Mouse (Mus musculus): ENCODE results near the gene Gpsm1. TPM values are rescaled to one million over a fixed set of nuclear protein-coding genes. Genes with fewer than 3 reads are reported as not detected.

Gene Gpsm1
- polyA plus RNA-seq, 1 experiment from 2014 or later, result 46.9 TPM

DNA sequence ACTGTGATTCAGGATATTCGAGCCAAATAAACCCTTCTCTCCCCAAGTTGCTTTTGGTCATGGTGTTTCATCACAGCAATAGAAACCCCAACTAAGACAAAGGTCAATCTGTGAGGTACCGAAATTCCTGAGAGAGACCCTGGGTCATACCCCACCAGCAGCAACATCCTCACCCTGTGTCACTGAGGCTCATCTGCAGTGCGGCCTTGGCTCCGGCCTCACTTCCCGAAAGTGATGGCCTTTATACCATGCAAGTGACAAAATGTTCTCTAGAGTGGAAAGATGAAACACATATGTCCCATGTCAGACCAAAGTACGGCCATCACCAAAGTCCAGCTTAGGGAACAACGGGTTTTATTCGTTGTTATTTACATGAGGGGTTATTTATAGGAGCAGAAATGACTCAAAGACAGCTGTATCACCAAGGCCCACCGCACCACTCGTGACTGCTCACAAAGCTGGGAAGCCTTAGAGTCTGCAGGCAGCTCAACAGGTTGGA lies 13.3 kb upstream of the Gpsm1 start:
- no peak for DNase-seq (ENCODE audit: low spot score)
- H3K9me3 ChIP-seq (ENCODE audit: control insufficient read depth, low read length), result no peaks in the 10 kb centered on the region
- H3K27me3 ChIP-seq (ENCODE audit: control insufficient read depth, insufficient read depth, low read length), result no peaks in the 10 kb centered on the region
- 89% methylated on average over 10 of the region's 10 CpGs for WGBS
- no peaks in the 10 kb centered on the region for H3K36me3 ChIP-seq (ENCODE audit: control insufficient read depth, insufficient read depth, low read length)
- peaks cover 13% of the 10 kb centered on the region for H3K4me1 ChIP-seq (replicated peaks; ENCODE audit: control insufficient read depth, insufficient read depth, low read length)
- no peak for ATAC-seq (ENCODE audit: low FRiP score)
- H3K27ac ChIP-seq (ENCODE audit: low read depth, low read length), result no peak overlapping the region
- no peak overlapping the region for H3K9ac ChIP-seq (ENCODE audit: low read depth, low read length)
- H3K4me2 ChIP-seq (replicated peaks; ENCODE audit: low read depth, low read length), result no peak overlapping the region
- H3K4me3 ChIP-seq (ENCODE audit: low read depth, low read length), result no peak overlapping the region

DNA sequence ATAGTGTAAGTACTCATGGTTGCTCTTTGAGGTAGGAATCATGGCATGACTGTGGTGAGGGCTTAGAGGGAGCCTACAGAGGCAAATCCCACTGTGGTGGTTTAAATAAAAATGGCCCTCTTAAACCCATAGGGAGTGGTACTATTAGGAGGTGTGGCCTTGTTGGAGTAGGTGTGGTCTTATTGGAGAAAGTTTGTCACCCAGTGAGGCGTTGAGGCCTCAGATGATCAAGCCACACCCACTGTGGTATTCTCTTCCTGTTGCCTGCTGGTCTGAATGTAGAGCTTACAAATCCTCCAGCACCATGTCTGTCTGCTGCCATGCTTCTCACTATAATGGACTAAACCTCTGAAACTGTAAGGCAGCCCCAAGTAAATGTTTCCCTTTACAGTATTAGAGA lies 10.6 kb upstream of the Gpsm1 start:
- no peaks in the 10 kb centered on the region for H3K9me3 ChIP-seq (ENCODE audit: control insufficient read depth, low read length)
- no peak overlapping the region for H3K27ac ChIP-seq (ENCODE audit: low read depth, low read length)
- no peak overlapping the region for H3K4me2 ChIP-seq (replicated peaks; ENCODE audit: low read depth, low read length)
- H3K27me3 ChIP-seq (ENCODE audit: control insufficient read depth, insufficient read depth, low read length), result no peaks in the 10 kb centered on the region
- peaks cover 4% of the 10 kb centered on the region; the same call in 1 of the 2 replicates for H3K4me1 ChIP-seq (replicated peaks; ENCODE audit: control insufficient read depth, insufficient read depth, low read length)
- ATAC-seq (ENCODE audit: low FRiP score) (no peak), DNase-seq (ENCODE audit: low spot score) (no peak)
- H3K4me3 ChIP-seq (ENCODE audit: low read depth, low read length), result no peak overlapping the region
- H3K36me3 ChIP-seq (ENCODE audit: control insufficient read depth, insufficient read depth, low read length), result no peaks in the 10 kb centered on the region
- 59% methylated on average over 1 of the region's 1 CpGs for WGBS
- H3K9ac ChIP-seq (ENCODE audit: low read depth, low read length), result no peak overlapping the region

DNA sequence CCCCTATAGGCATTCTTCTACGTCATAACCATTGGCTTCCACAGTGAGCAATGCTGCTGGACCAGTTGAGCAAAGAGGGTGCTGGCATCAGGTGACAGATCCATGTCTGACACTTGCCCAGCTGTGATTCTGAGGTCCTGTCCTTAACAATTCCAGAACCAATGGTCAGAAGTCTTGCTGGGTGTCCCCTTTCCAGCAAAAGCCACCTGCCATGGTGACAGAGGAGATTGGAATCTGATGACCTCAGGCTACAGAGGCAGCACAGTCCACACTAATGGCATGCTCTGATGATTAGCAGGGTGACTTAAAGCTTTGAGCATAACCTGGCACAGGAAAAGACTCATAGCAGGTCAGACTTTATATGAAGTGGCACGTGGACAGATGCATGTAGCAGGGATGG lies 9.8 kb upstream of the Gpsm1 start:
- DNase-seq (ENCODE audit: low spot score), result no peak
- Histone ChIP-seq H3K4me3 (ENCODE audit: low read depth, low read length) (no peak overlapping the region), H3K9me3 (ENCODE audit: control insufficient read depth, low read length) (no peaks in the 10 kb centered on the region), H3K4me2 (replicated peaks; ENCODE audit: low read depth, low read length) (no peak overlapping the region), H3K9ac (ENCODE audit: low read depth, low read length) (no peak overlapping the region), H3K27ac (ENCODE audit: low read depth, low read length) (no peak overlapping the region), H3K27me3 (ENCODE audit: control insufficient read depth, insufficient read depth, low read length) (no peaks in the 10 kb centered on the region), H3K4me1 (replicated peaks; ENCODE audit: control insufficient read depth, insufficient read depth, low read length) (peaks cover 4% of the 10 kb centered on the region; the same call in 1 of the 2 replicates), H3K36me3 (ENCODE audit: control insufficient read depth, insufficient read depth, low read length) (no peaks in the 10 kb centered on the region)
- ATAC-seq (ENCODE audit: low FRiP score), result no peak
- 81% methylated on average over 2 of the region's 2 CpGs for WGBS

- Histone ChIP-seq H3K4me1 (replicated peaks; ENCODE audit: control insufficient read depth, insufficient read depth, low read length) (peaks cover 4% of the 10 kb centered on the region; the same call in 1 of the 2 replicates), H3K36me3 (ENCODE audit: control insufficient read depth, insufficient read depth, low read length) (no peaks in the 10 kb centered on the region), H3K27ac (ENCODE audit: low read depth, low read length) (no peak overlapping the region), H3K4me2 (replicated peaks; ENCODE audit: low read depth, low read length) (no peak overlapping the region), H3K9ac (ENCODE audit: low read depth, low read length) (no peak overlapping the region), H3K27me3 (ENCODE audit: control insufficient read depth, insufficient read depth, low read length) (no peaks in the 10 kb centered on the region), H3K9me3 (ENCODE audit: control insufficient read depth, low read length) (no peaks in the 10 kb centered on the region), H3K4me3 (ENCODE audit: low read depth, low read length) (no peak overlapping the region)
- ATAC-seq (ENCODE audit: low FRiP score), result no peak
- 90% methylated on average over 3 of the region's 3 CpGs for WGBS
- DNase-seq (ENCODE audit: low spot score), result no peak
Measured at GRCm38 (mm10) chr2:26306702-26307101, 8.6 kb upstream of the Gpsm1 start.

GRCm38 (mm10) chr2:26309739-26310138 lies 5.6 kb upstream of the Gpsm1 start:
- H3K9ac ChIP-seq (ENCODE audit: low read depth, low read length), result no peak overlapping the region
- peaks cover 4% of the 10 kb centered on the region; the same call in 1 of the 2 replicates for H3K4me1 ChIP-seq (replicated peaks; ENCODE audit: control insufficient read depth, insufficient read depth, low read length)
- no peaks in the 10 kb centered on the region for H3K27me3 ChIP-seq (ENCODE audit: control insufficient read depth, insufficient read depth, low read length)
- no peak overlapping the region for H3K4me3 ChIP-seq (ENCODE audit: low read depth, low read length)
- DNase-seq (ENCODE audit: low spot score), result peak; percentile 49
- H3K9me3 ChIP-seq (ENCODE audit: control insufficient read depth, low read length), result no peaks in the 10 kb centered on the region
- no peak overlapping the region for H3K4me2 ChIP-seq (replicated peaks; ENCODE audit: low read depth, low read length)
- peak; percentile 40; the same call in 1 of the 2 replicates for ATAC-seq (ENCODE audit: low FRiP score)
- H3K27ac ChIP-seq (ENCODE audit: low read depth, low read length), result peak overlapping the region; percentile 55
- 25% methylated on average over 10 of the region's 10 CpGs for whole genome bisulfite sequencing
- no peaks in the 10 kb centered on the region for H3K36me3 ChIP-seq (ENCODE audit: control insufficient read depth, insufficient read depth, low read length)

GRCm38 (mm10) chr2:26311936-26312335 lies 3.4 kb upstream of the Gpsm1 start:
- Histone ChIP-seq H3K27ac (ENCODE audit: low read depth, low read length) (no peak overlapping the region), H3K27me3 (ENCODE audit: control insufficient read depth, insufficient read depth, low read length) (no peaks in the 10 kb centered on the region), H3K9ac (ENCODE audit: low read depth, low read length) (no peak overlapping the region), H3K9me3 (ENCODE audit: control insufficient read depth, low read length) (no peaks in the 10 kb centered on the region), H3K4me3 (ENCODE audit: low read depth, low read length) (no peak overlapping the region), H3K4me1 (replicated peaks; ENCODE audit: control insufficient read depth, insufficient read depth, low read length) (peaks cover 6% of the 10 kb centered on the region; the same call in 1 of the 2 replicates), H3K4me2 (replicated peaks; ENCODE audit: low read depth, low read length) (no peak overlapping the region), H3K36me3 (ENCODE audit: control insufficient read depth, insufficient read depth, low read length) (no peaks in the 10 kb centered on the region)
- 74% methylated on average over 5 of the region's 5 CpGs for WGBS
- ATAC-seq (ENCODE audit: low FRiP score), result no peak
- no peak for DNase-seq (ENCODE audit: low spot score)

- Histone ChIP-seq H3K27me3 (ENCODE audit: control insufficient read depth, insufficient read depth, low read length) (no peaks in the 10 kb centered on the region), H3K4me3 (ENCODE audit: low read depth, low read length) (no peak overlapping the region), H3K4me1 (replicated peaks; ENCODE audit: control insufficient read depth, insufficient read depth, low read length) (peaks cover 12% of the 10 kb centered on the region; the same call in 1 of the 2 replicates), H3K9me3 (ENCODE audit: control insufficient read depth, low read length) (no peaks in the 10 kb centered on the region), H3K36me3 (ENCODE audit: control insufficient read depth, insufficient read depth, low read length) (no peaks in the 10 kb centered on the region), H3K9ac (ENCODE audit: low read depth, low read length) (no peak overlapping the region), H3K27ac (ENCODE audit: low read depth, low read length) (no peak overlapping the region), H3K4me2 (replicated peaks; ENCODE audit: low read depth, low read length) (no peak overlapping the region)
- WGBS, result 57% methylated on average over 2 of the region's 2 CpGs
- ATAC-seq (ENCODE audit: low FRiP score) (no peak), DNase-seq (ENCODE audit: low spot score) (no peak)
Measured at GRCm38 (mm10) chr2:26312812-26313211, 2.5 kb upstream of the Gpsm1 start.

GRCm38 (mm10) chr2:26313394-26313793 lies 1.9 kb upstream of the Gpsm1 start:
- ATAC-seq (ENCODE audit: low FRiP score) (no peak), DNase-seq (ENCODE audit: low spot score) (no peak)
- Histone ChIP-seq H3K27me3 (ENCODE audit: control insufficient read depth, insufficient read depth, low read length) (no peaks in the 10 kb centered on the region), H3K9ac (ENCODE audit: low read depth, low read length) (no peak overlapping the region), H3K9me3 (ENCODE audit: control insufficient read depth, low read length) (no peaks in the 10 kb centered on the region), H3K4me3 (ENCODE audit: low read depth, low read length) (no peak overlapping the region), H3K4me1 (replicated peaks; ENCODE audit: control insufficient read depth, insufficient read depth, low read length) (peaks cover 15% of the 10 kb centered on the region; the same call in 1 of the 2 replicates), H3K4me2 (replicated peaks; ENCODE audit: low read depth, low read length) (no peak overlapping the region), H3K27ac (ENCODE audit: low read depth, low read length) (no peak overlapping the region), H3K36me3 (ENCODE audit: control insufficient read depth, insufficient read depth, low read length) (no peaks in the 10 kb centered on the region)
- 97% methylated on average over 1 of the region's 1 CpGs for WGBS

- 53% methylated on average over 13 of the region's 13 CpGs for WGBS
- ATAC-seq (ENCODE audit: low FRiP score), result no peak
- H3K4me3 ChIP-seq (ENCODE audit: low read depth, low read length), result peak overlapping the region; percentile 81
- no peaks in the 10 kb centered on the region for H3K36me3 ChIP-seq (ENCODE audit: control insufficient read depth, insufficient read depth, low read length)
- no peak overlapping the region for H3K4me2 ChIP-seq (replicated peaks; ENCODE audit: low read depth, low read length)
- peak overlapping the region; percentile 92 for H3K27ac ChIP-seq (ENCODE audit: low read depth, low read length)
- H3K9me3 ChIP-seq (ENCODE audit: control insufficient read depth, low read length), result no peaks in the 10 kb centered on the region
- H3K4me1 ChIP-seq (replicated peaks; ENCODE audit: control insufficient read depth, insufficient read depth, low read length), result peaks cover 15% of the 10 kb centered on the region; the same call in 1 of the 2 replicates
- DNase-seq (ENCODE audit: low spot score), result peak; percentile 34
- no peaks in the 10 kb centered on the region for H3K27me3 ChIP-seq (ENCODE audit: control insufficient read depth, insufficient read depth, low read length)
- peak overlapping the region; percentile 42; the same call in 1 of the 2 replicates for H3K9ac ChIP-seq (ENCODE audit: low read depth, low read length)
Measured at GRCm38 (mm10) chr2:26314281-26315071, 839 bp upstream of the Gpsm1 start.

Measured in hindbrain, embryonic 11.5 days (tissue).